ENCODE assay signal across 18 mouse cellular contexts in genomic region chr6:48073316-48073715, GRCm38 (mm10). TPM values are rescaled to one million over a fixed set of nuclear protein-coding genes. Genes with fewer than 3 reads are reported as not detected.
A peak's percentile ranks its signal among the peaks of the same experiment; 100 is the strongest.
DNase-seq lines count a peak whose midpoint lies in the region; ATAC-seq and TF ChIP-seq lines count a peak whose summit lies in the region.
"Had no signal": no experiment of that assay in that cellular context is flagged by ENCODE, and none has a peak within 500 bp of the region (broad histone marks: within the 10 kb centered on the region; RNA-seq: fewer than 3 reads in every experiment).

No protein-coding gene starts in this region.

- H3K4me3 ChIP-seq in kidney, adult 2 months (ENCODE audit: insufficient read depth, low read depth, low read length): 0 out of 2 replicates have a peak overlapping the region, but pooled peaks have one; percentile 8
- peak overlapping the region; percentile 73 for H3K4me3 ChIP-seq in thymus, adult 2 months (ENCODE audit: control insufficient read depth, insufficient read depth, low read length)
- H3K4me3 ChIP-seq in hindbrain, embryonic 14.5 days (replicated peaks; ENCODE audit: low read length): no peak overlapping the region
- H3K4me3 ChIP-seq: erythroblast, embryonic 14.5 days; heart, embryonic 12.5 days; left cerebral cortex, adult 2 months; midbrain, embryonic 12.5 days had no signal

- H3K4me1 ChIP-seq in kidney, adult 2 months (ENCODE audit: control insufficient read depth, insufficient read depth, low read length): no peaks in the 10 kb centered on the region
- peaks cover 7% of the 10 kb centered on the region for H3K4me1 ChIP-seq in thymus, adult 2 months (replicated peaks; ENCODE audit: control insufficient read depth, insufficient read depth, low read length)
- H3K4me1 ChIP-seq in hindbrain, embryonic 14.5 days (replicated peaks; ENCODE audit: control insufficient read depth, insufficient read depth, low read length): no peaks in the 10 kb centered on the region
- H3K4me1 ChIP-seq: heart, embryonic 12.5 days; midbrain, embryonic 12.5 days had no signal

- TF ChIP-seq CTCF in kidney, adult 2 months (conservative IDR thresholded peaks at IDR 0.05; ENCODE audit: insufficient read depth, insufficient read length, low read depth, low read length): no peak
- TF ChIP-seq CTCF in thymus, adult 2 months (IDR thresholded peaks at IDR 0.05; ENCODE audit: borderline replicate concordance, control insufficient read depth, extremely low read depth, insufficient read depth, low read length, poor library complexity): no peak

- no peak overlapping the region for H3K27ac ChIP-seq in kidney, adult 2 months (ENCODE audit: insufficient read depth, low read depth, low read length)
- peak overlapping the region; percentile 100 for H3K27ac ChIP-seq in thymus, adult 2 months (ENCODE audit: control insufficient read depth, insufficient read depth, low read length)
- no peak overlapping the region for H3K27ac ChIP-seq in hindbrain, embryonic 14.5 days
- H3K27ac ChIP-seq: hindbrain, postnatal 0 days; midbrain, embryonic 12.5 days had no signal

- no peak overlapping the region for H3K9ac ChIP-seq in hindbrain, embryonic 14.5 days
- H3K9ac ChIP-seq: heart, embryonic 12.5 days; lung, embryonic 14.5 days; midbrain, embryonic 12.5 days had no signal

- WGBS in kidney, adult 2 months: 52% methylated on average over 5 of the region's 5 CpGs
- WGBS in thymus, adult 2 months: 4% methylated on average over 5 of the region's 5 CpGs
- 84% methylated on average over 5 of the region's 5 CpGs for WGBS in hindbrain, embryonic 14.5 days

- H3K9me3 ChIP-seq in hindbrain, embryonic 14.5 days (ENCODE audit: control insufficient read depth, low read length): no peaks in the 10 kb centered on the region
- H3K9me3 ChIP-seq: heart, embryonic 12.5 days; midbrain, embryonic 12.5 days had no signal

- H3K27me3 ChIP-seq in kidney, adult 2 months (replicated peaks; ENCODE audit: control insufficient read depth, insufficient read depth, low read length): no peaks in the 10 kb centered on the region
- H3K27me3 ChIP-seq in thymus, adult 2 months (ENCODE audit: control insufficient read depth, insufficient read depth, low read length): no peaks in the 10 kb centered on the region
- no peaks in the 10 kb centered on the region for H3K27me3 ChIP-seq in hindbrain, embryonic 14.5 days (ENCODE audit: control insufficient read depth, insufficient read depth, low read length)
- H3K27me3 ChIP-seq: heart, embryonic 12.5 days; midbrain, embryonic 12.5 days had no signal

- H3K36me3 ChIP-seq in kidney, adult 2 months (ENCODE audit: control insufficient read depth, insufficient read depth, low read length): peaks cover 2% of the 10 kb centered on the region; the same call in 1 of the 2 replicates
- peaks cover 12% of the 10 kb centered on the region for H3K36me3 ChIP-seq in thymus, adult 2 months (ENCODE audit: control insufficient read depth, insufficient read depth, low read length)
- peaks cover 72% of the 10 kb centered on the region for H3K36me3 ChIP-seq in hindbrain, embryonic 14.5 days (replicated peaks; ENCODE audit: control insufficient read depth, insufficient read depth)

- no peak for ATAC-seq in hindbrain, embryonic 14.5 days (ENCODE audit: low FRiP score)
- ATAC-seq: hindbrain, postnatal 0 days had no signal

- no peak overlapping the region for H3K4me2 ChIP-seq in hindbrain, embryonic 14.5 days (replicated peaks)
- H3K4me2 ChIP-seq: heart, embryonic 12.5 days; lung, embryonic 14.5 days; midbrain, embryonic 12.5 days had no signal

- peak; percentile 40 for DNase-seq in kidney, adult 2 months
- DNase-seq in kidney, postnatal 25 days: no peak
- DNase-seq in CD4-positive, CD25-positive, alpha-beta regulatory T cell, adult 2 months (ENCODE audit: low read depth, low spot score): peak; percentile 26
- peak; percentile 4 for DNase-seq in forelimb bud, embryonic 11.5 days (ENCODE audit: low read depth, low spot score)
- DNase-seq in thymus, adult 2 months: peak; percentile 45
- no peak for DNase-seq in ovary, adult 18-20 months (ENCODE audit: low spot score)
- DNase-seq in hindbrain, embryonic 14.5 days (ENCODE audit: low spot score): no peak
- no peak for DNase-seq in adrenal gland, postnatal 4 days (ENCODE audit: low spot score in 2 of 2)
- DNase-seq: adrenal gland, adult 2 months; cerebellum, postnatal 36 days; kidney, postnatal 14 days; lung, embryonic 14.5 days; retina, postnatal 1 day had no signal

- TF ChIP-seq POLR2A in kidney, adult 2 months (IDR thresholded peaks at IDR 0.05; ENCODE audit: low read depth, low read length): no peak
- no peak for TF ChIP-seq POLR2A in thymus, adult 2 months (IDR thresholded peaks at IDR 0.05; ENCODE audit: control insufficient read depth, extremely low read depth, insufficient read depth, low read length, poor library complexity)

RNA-seq across cellular contexts. Expression of gene Zfp746, which starts 13.1 kb away (rescaled TPM):
- polyA plus RNA-seq in kidney, adult 2 months (2012; rRNA removed): 14.8 and 17.4 TPM in 2 replicates
- polyA plus RNA-seq in thymus, adult 2 months (2012; rRNA removed): 52.5 and 52.7 TPM in 2 replicates
- 23.4 and 25.7 TPM in 2 replicates for polyA plus RNA-seq in hindbrain, embryonic 14.5 days (2014; fragmentation: Nextera tagmentation; extraction: Ambion mirVana)
- 10 to 100 TPM; 31.7 to 37.8 TPM for total RNA-seq in adrenal gland, postnatal 4 days (2021)

RNA-seq across cellular contexts. Expression of gene Zfp777, which starts 24.6 kb away (rescaled TPM):
- polyA plus RNA-seq in kidney, adult 2 months (2012; rRNA removed): 16.8 and 19.3 TPM in 2 replicates
- polyA plus RNA-seq in thymus, adult 2 months (2012; rRNA removed): 43.5 and 45.5 TPM in 2 replicates
- polyA plus RNA-seq in hindbrain, embryonic 14.5 days (2014; fragmentation: Nextera tagmentation; extraction: Ambion mirVana): 12.2 and 12.7 TPM in 2 replicates
- total RNA-seq in adrenal gland, postnatal 4 days (2021): 10 to 100 TPM; 43.3 to 44.0 TPM

Comparison
In these comparisons a context has a peak if more than half of its experiments do, and no peak if none do; other contexts are left out.
1. DNase-seq: peak in kidney, adult 2 months (single experiment), CD4-positive, CD25-positive, alpha-beta regulatory T cell, adult 2 months (single experiment), forelimb bud, embryonic 11.5 days (single experiment) and thymus, adult 2 months (single experiment); none in kidney, postnatal 25 days (0 of 2), ovary, adult 18-20 months (single experiment), hindbrain, embryonic 14.5 days (single experiment) and adrenal gland, postnatal 4 days (0 of 2).